Mouse (Mus musculus) midbrain, embryonic 16.5 days (tissue): ENCODE results near the gene Stk32b. TPM values are rescaled to one million over a fixed set of nuclear protein-coding genes. Genes with fewer than 3 reads are reported as not detected.

ENCODE experiments used
- polyA plus RNA-seq: library from polyadenylated mRNA; unstranded; fragments of >200 nt; fragmentation: Nextera tagmentation; extraction: Ambion mirVana; gene quantifications from 2 replicates; pipeline ENCODE4 v1.2.1, GENCODE M21; 2015

Gene Stk32b
- polyA plus RNA-seq, 1 experiment from 2014 or later = 34.7 TPM

Other genes with a start within 250 kb of the Stk32b start
- 0.21 TPM in 1 of 2 replicates, not detected in the other for gene Cytl1, start 18.3 kb upstream of the Stk32b start, polyA plus RNA-seq
- 10.8 and 13.0 TPM in 2 replicates for gene Msx1, start 107.4 kb upstream of the Stk32b start, polyA plus RNA-seq